In the genomic region with DNA sequence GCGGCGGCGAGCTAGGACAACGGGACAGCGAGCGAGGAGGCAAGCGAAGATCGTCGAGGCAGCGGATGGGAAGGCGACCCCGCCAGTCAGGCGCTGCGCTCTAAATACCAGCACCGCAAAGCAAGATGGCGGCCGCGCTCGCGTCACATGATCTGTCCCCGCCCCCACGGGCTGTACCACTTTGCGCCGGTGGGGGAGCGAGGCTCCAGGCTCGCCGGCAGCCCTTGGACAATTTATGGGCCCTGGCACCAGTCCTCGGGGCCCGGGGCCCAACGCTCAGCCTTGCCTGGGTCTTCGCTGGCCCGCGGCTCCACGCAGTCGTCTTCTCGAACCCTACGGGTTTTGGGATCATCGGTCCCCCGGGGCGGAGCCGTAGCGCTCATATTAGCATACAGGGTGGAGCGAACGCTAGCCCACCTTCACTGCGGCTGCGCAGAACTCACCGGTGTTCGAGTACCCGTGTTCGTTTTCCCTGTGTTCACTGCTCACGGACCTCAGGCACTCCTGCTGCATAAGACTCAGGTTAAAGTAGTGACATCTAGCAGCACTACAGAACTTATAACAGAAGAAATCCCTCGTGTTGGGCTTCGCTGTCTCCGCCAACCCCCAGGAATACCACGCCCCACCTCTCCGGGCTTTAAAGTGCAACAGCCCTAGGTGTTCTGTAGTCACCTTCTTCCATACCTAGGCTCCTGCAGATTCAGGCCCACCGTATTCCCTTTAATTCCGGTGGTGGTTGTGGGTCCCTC, we compare ENCODE assay signal across 8 mouse cellular contexts. TPM values are rescaled to one million over a fixed set of nuclear protein-coding genes. Genes with fewer than 3 reads are reported as not detected.
DNase-seq lines count a peak whose midpoint lies in the region; ATAC-seq and TF ChIP-seq lines count a peak whose summit lies in the region.

TSS of gene Atp6v0c (minus strand) at position 386 of the 749 bp plus-strand sequence.

- DNase-seq in 416B (ENCODE audit: low read depth): peak; percentile 94
- peak; percentile 94 to 96 for DNase-seq in heart, adult 9 months (ENCODE audit: low spot score in 2 of 2)
- DNase-seq in monocyte, adult 2 months (ENCODE audit: low read depth in 1 of 2, low spot score in 2 of 2): peak; percentile 81 to 91
- peak; percentile 90 to 94 for DNase-seq in spleen, postnatal 36 days (ENCODE audit: low spot score in 2 of 2)

- no peaks in the 10 kb centered on the region for H3K27me3 ChIP-seq in embryonic facial prominence, embryonic 15.5 days
- no peaks in the 10 kb centered on the region for H3K27me3 ChIP-seq in kidney, embryonic 14.5 days (ENCODE audit: control insufficient read depth, insufficient read depth, low read length)
- H3K27me3 ChIP-seq in limb, embryonic 15.5 days: no peaks in the 10 kb centered on the region

- peaks cover 10% of the 10 kb centered on the region; the same call in 1 of the 2 replicates for H3K4me1 ChIP-seq in bone marrow, adult 2 months (ENCODE audit: control insufficient read depth, insufficient read depth, low read length)
- peaks cover 26% of the 10 kb centered on the region for H3K4me1 ChIP-seq in embryonic facial prominence, embryonic 15.5 days
- peaks cover 15% of the 10 kb centered on the region for H3K4me1 ChIP-seq in kidney, embryonic 14.5 days (ENCODE audit: control insufficient read depth, insufficient read depth, low read length)
- peaks cover 31% of the 10 kb centered on the region for H3K4me1 ChIP-seq in limb, embryonic 15.5 days

- H3K9me3 ChIP-seq in embryonic facial prominence, embryonic 15.5 days (replicated peaks): no peaks in the 10 kb centered on the region
- no peaks in the 10 kb centered on the region for H3K9me3 ChIP-seq in kidney, embryonic 14.5 days (ENCODE audit: control insufficient read depth, low read length)
- no peaks in the 10 kb centered on the region for H3K9me3 ChIP-seq in limb, embryonic 15.5 days

- peak; percentile 92 for ATAC-seq in embryonic facial prominence, embryonic 15.5 days (ENCODE audit: insufficient number of reproducible peaks, low FRiP score, low TSS enrichment, low read depth)
- peak; percentile 91 for ATAC-seq in kidney, embryonic 14.5 days (ENCODE audit: low FRiP score, low TSS enrichment)
- ATAC-seq in limb, embryonic 15.5 days (ENCODE audit: insufficient number of reproducible peaks, low FRiP score, low TSS enrichment, low read depth): peak; percentile 89

- TF ChIP-seq POLR2A in bone marrow, adult 2 months (IDR thresholded peaks at IDR 0.05; ENCODE audit: borderline replicate concordance, control insufficient read depth, low read depth, low read length): peak; percentile 95

- H3K27ac ChIP-seq in bone marrow, adult 2 months (ENCODE audit: control insufficient read depth, insufficient read depth, low read depth, low read length, poor library complexity): peak within 1 kb of the TSS; percentile 98
- peak within 1 kb of the TSS; percentile 99 for H3K27ac ChIP-seq in embryonic facial prominence, embryonic 15.5 days (replicated peaks)
- H3K27ac ChIP-seq in kidney, embryonic 14.5 days (ENCODE audit: low read depth, low read length): peak within 1 kb of the TSS; percentile 97
- H3K27ac ChIP-seq in limb, embryonic 15.5 days: peak within 1 kb of the TSS; percentile 99

- H3K9ac ChIP-seq in embryonic facial prominence, embryonic 15.5 days: peak within 1 kb of the TSS; percentile 94
- peak within 1 kb of the TSS; percentile 85 for H3K9ac ChIP-seq in kidney, embryonic 14.5 days (ENCODE audit: low read depth, low read length)
- H3K9ac ChIP-seq in limb, embryonic 15.5 days: peak within 1 kb of the TSS; percentile 90

- under 1% methylated on average over 58 of the region's 58 CpGs for WGBS in bone marrow, adult 2 months
- under 1% methylated on average over 58 of the region's 58 CpGs for WGBS in embryonic facial prominence, embryonic 15.5 days
- WGBS in kidney, embryonic 14.5 days: under 1% methylated on average over 58 of the region's 58 CpGs
- under 1% methylated on average over 58 of the region's 58 CpGs for WGBS in limb, embryonic 15.5 days

- no peak for TF ChIP-seq CTCF in bone marrow, adult 2 months (IDR thresholded peaks at IDR 0.05; ENCODE audit: control insufficient read depth, insufficient read depth, low read length)

- peak within 1 kb of the TSS; percentile 81 for H3K4me2 ChIP-seq in embryonic facial prominence, embryonic 15.5 days (replicated peaks)
- peak within 1 kb of the TSS; percentile 82 for H3K4me2 ChIP-seq in kidney, embryonic 14.5 days (replicated peaks; ENCODE audit: low read depth, low read length)
- peak within 1 kb of the TSS; percentile 85 for H3K4me2 ChIP-seq in limb, embryonic 15.5 days

- peaks cover 17% of the 10 kb centered on the region for H3K36me3 ChIP-seq in embryonic facial prominence, embryonic 15.5 days
- peaks cover 25% of the 10 kb centered on the region for H3K36me3 ChIP-seq in kidney, embryonic 14.5 days (ENCODE audit: control insufficient read depth, insufficient read depth, low read length)
- H3K36me3 ChIP-seq in limb, embryonic 15.5 days: peaks cover 26% of the 10 kb centered on the region

- H3K4me3 ChIP-seq in bone marrow, adult 2 months (replicated peaks; ENCODE audit: control insufficient read depth, low read depth, low read length): peak within 1 kb of the TSS; percentile 89
- H3K4me3 ChIP-seq in embryonic facial prominence, embryonic 15.5 days (replicated peaks): peak within 1 kb of the TSS; percentile 67
- peak within 1 kb of the TSS; percentile 61 for H3K4me3 ChIP-seq in kidney, embryonic 14.5 days (ENCODE audit: low read length)
- peak within 1 kb of the TSS; percentile 83 for H3K4me3 ChIP-seq in limb, embryonic 15.5 days

RNA-seq across cellular contexts. Expression of gene Atp6v0c, which starts in this region (rescaled TPM):
- 159 and 256 TPM in 2 replicates for polyA plus RNA-seq in bone marrow, adult 2 months (2011; ENCODE audit: insufficient read depth, insufficient read length, low replicate concordance, missing spikeins)
- polyA plus RNA-seq in embryonic facial prominence, embryonic 15.5 days (2015; fragmentation: Nextera tagmentation; extraction: Ambion mirVana): 539 and 547 TPM in 2 replicates
- 528 and 578 TPM in 2 replicates for polyA plus RNA-seq in kidney, embryonic 14.5 days (2014; fragmentation: Nextera tagmentation; extraction: Ambion mirVana)
- polyA plus RNA-seq in limb, embryonic 15.5 days (2015; fragmentation: Nextera tagmentation; extraction: Ambion mirVana): 488 and 521 TPM in 2 replicates

Comparison
In these comparisons a context has a peak if more than half of its experiments do, and no peak if none do; other contexts are left out.
1. Peak in every context shown above with its lines: DNase-seq, ATAC-seq, H3K4me3 ChIP-seq and H3K27ac ChIP-seq.